Mouse (Mus musculus): ENCODE data around the gene Dock2. TPM values are rescaled to one million over a fixed set of nuclear protein-coding genes. Genes with fewer than 3 reads are reported as not detected.

The Dock2 gene
- polyA plus RNA-seq, 1 experiment from 2014 or later: 2.8 TPM

DNA sequence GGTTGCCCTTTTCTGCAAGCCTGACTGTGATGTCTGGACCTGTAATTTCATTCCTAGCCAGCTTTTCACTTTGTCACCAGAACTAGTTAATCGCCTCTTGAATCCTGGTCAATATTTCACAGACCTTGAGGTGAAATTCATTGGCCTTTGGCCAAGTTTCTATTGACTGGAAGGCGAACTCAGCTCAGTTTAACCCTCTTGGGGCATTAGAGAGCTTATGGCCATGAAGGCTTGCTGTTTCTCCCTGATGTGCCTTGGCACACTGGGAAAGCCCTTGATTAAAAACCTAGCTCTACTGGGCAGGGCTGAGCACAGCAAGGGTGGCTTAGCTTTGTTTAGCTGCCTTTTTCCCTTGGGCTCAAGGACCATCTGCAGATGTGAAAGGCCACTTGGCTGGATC lies 313.9 kb downstream of the Dock2 start:
- H3K4me2 ChIP-seq: no peak overlapping the region
- H3K4me1 ChIP-seq (replicated peaks): no peaks in the 10 kb centered on the region
- no peaks in the 10 kb centered on the region for H3K9me3 ChIP-seq (replicated peaks)
- WGBS (ENCODE audit: insufficient replicate concordance): 41% methylated on average over 2 of the region's 2 CpGs
- H3K4me3 ChIP-seq (replicated peaks): no peak overlapping the region
- no peaks in the 10 kb centered on the region for H3K27me3 ChIP-seq
- no peak for DNase-seq
- no peak overlapping the region for H3K27ac ChIP-seq
- H3K36me3 ChIP-seq: no peaks in the 10 kb centered on the region
- ATAC-seq (ENCODE audit: low read depth): no peak
- no peak overlapping the region for H3K9ac ChIP-seq

DNA sequence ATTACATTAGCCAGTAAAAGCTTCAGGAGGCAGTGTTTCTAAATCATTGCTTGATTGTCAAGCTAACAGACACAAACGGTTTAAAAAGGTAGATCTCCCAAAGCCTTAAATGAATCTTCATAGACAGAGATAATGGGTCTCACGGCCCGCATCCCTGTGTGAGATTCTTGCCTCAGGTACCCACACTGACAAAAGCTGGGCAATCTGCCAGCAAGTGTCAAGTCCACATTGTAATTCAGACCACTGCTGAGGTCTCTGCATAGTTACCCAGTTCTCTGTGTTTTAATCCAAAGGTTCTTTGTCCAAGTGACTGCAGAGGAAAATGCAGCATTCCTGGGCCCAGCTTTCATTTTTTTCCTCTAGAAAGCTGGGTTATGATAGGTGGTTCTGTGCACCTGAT lies 315.1 kb downstream of the Dock2 start:
- Histone ChIP-seq H3K4me2 (no peak overlapping the region), H3K9me3 (replicated peaks) (no peaks in the 10 kb centered on the region), H3K27me3 (no peaks in the 10 kb centered on the region), H3K4me3 (replicated peaks) (no peak overlapping the region), H3K27ac (no peak overlapping the region), H3K9ac (no peak overlapping the region), H3K36me3 (no peaks in the 10 kb centered on the region), H3K4me1 (replicated peaks) (no peaks in the 10 kb centered on the region)
- ATAC-seq (ENCODE audit: low read depth): no peak
- 74% methylated on average over 3 of the region's 3 CpGs for WGBS (ENCODE audit: insufficient replicate concordance)
- DNase-seq: no peak

DNA sequence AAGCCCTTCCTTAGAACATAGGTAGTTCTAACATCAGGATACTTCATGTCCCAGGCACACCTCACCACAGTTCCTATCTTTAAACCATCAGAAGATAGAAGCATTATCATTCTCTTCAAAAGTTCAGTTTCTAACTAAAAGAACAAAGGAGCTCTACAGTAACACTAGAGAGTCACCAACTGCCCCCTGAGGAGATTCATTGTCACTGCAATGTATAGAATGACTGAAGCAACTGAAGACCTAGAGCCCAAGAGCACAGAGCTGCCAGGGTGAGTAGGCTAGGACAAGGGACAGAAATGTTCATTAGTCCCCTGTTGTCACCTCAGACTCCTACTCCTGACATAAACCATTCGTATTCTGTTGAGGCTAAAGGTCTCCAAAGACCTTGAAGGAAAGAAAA lies 316.6 kb downstream of the Dock2 start:
- no peak overlapping the region for H3K27ac ChIP-seq
- H3K4me3 ChIP-seq (replicated peaks): no peak overlapping the region
- H3K4me2 ChIP-seq: no peak overlapping the region
- H3K36me3 ChIP-seq: no peaks in the 10 kb centered on the region
- no peaks in the 10 kb centered on the region for H3K9me3 ChIP-seq (replicated peaks)
- no peak overlapping the region for H3K9ac ChIP-seq
- no peaks in the 10 kb centered on the region for H3K27me3 ChIP-seq
- no peak for ATAC-seq (ENCODE audit: low read depth)
- 34% methylated on average over 1 of the region's 1 CpGs for WGBS (ENCODE audit: insufficient replicate concordance)
- H3K4me1 ChIP-seq (replicated peaks): no peaks in the 10 kb centered on the region
- DNase-seq: no peak

DNA sequence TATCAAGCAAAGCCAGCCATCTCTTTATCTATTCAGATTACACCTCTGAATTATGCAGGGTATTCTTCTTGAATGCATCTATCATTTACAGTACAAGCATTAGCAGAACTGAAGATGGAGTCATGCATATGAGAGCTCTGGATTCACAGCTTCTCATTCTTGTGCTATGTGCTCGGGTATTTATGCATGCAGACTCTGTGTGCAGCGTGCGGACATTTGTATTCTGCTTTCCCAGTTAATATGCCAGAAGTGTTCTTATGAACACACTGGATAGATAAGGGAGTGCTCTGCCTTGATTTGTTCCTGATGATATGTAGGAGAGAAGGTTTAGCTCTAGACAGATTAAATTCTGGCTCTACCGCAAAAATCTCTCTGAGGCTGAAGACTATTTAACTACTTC lies 333.7 kb downstream of the Dock2 start:
- Histone ChIP-seq H3K36me3 (no peaks in the 10 kb centered on the region), H3K27ac (no peak overlapping the region), H3K4me1 (replicated peaks) (no peaks in the 10 kb centered on the region), H3K9me3 (replicated peaks) (no peaks in the 10 kb centered on the region), H3K9ac (no peak overlapping the region), H3K4me2 (no peak overlapping the region), H3K4me3 (replicated peaks) (no peak overlapping the region), H3K27me3 (no peaks in the 10 kb centered on the region)
- 78% methylated on average over 4 of the region's 4 CpGs for WGBS (ENCODE audit: insufficient replicate concordance)
- DNase-seq (no peak), ATAC-seq (ENCODE audit: low read depth) (no peak)

DNA sequence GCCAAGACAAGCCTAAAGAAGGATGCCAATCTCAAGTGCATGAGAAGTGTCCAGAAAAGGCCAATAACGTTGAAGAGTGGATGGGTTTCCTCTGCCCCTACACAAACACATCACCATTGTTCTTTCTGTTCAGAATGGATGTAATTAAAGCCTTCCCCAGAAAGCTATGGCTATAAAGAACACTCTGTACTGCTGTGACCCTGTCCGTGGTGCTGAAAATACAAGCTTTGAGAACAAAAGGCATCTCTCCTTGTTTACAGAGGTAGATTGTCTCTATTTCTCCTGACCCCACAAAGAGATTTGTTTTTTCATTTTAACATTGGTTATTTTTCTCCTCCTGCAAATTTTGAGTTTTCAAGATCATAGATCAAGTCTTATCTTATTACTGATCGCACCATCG lies 335.8 kb downstream of the Dock2 start:
- Histone ChIP-seq H3K9ac (no peak overlapping the region), H3K27ac (no peak overlapping the region), H3K27me3 (no peaks in the 10 kb centered on the region), H3K9me3 (replicated peaks) (no peaks in the 10 kb centered on the region), H3K4me2 (no peak overlapping the region), H3K36me3 (no peaks in the 10 kb centered on the region), H3K4me1 (replicated peaks) (no peaks in the 10 kb centered on the region), H3K4me3 (replicated peaks) (no peak overlapping the region)
- no peak for ATAC-seq (ENCODE audit: low read depth)
- WGBS (ENCODE audit: insufficient replicate concordance): 39% methylated on average over 4 of the region's 4 CpGs
- DNase-seq: no peak

DNA sequence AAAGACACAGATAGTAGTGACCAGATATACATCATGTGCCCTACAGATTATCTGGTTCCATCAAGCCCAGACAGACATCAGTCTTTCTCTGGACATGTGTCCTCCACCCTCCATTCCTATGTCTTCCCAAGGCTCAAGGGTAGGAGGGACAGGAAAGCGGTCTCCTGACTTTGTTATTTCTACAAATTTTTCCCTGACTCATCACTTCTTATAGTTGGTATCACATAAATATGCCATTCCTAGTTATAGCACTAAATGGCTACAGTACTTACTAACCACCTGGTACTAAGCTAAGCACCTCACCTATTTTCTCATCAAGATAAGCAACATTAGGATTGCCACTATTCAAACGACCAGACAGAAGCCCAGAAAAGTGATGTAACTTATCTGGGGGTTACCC lies 345.3 kb downstream of the Dock2 start:
- no peak overlapping the region for H3K4me2 ChIP-seq
- H3K27me3 ChIP-seq: no peaks in the 10 kb centered on the region
- 42% methylated on average over 2 of the region's 2 CpGs for WGBS (ENCODE audit: insufficient replicate concordance)
- no peak for ATAC-seq (ENCODE audit: low read depth)
- DNase-seq: no peak
- H3K4me3 ChIP-seq (replicated peaks): no peak overlapping the region
- no peak overlapping the region for H3K27ac ChIP-seq
- no peaks in the 10 kb centered on the region for H3K36me3 ChIP-seq
- H3K4me1 ChIP-seq (replicated peaks): no peaks in the 10 kb centered on the region
- H3K9ac ChIP-seq: no peak overlapping the region
- H3K9me3 ChIP-seq (replicated peaks): no peaks in the 10 kb centered on the region

DNA sequence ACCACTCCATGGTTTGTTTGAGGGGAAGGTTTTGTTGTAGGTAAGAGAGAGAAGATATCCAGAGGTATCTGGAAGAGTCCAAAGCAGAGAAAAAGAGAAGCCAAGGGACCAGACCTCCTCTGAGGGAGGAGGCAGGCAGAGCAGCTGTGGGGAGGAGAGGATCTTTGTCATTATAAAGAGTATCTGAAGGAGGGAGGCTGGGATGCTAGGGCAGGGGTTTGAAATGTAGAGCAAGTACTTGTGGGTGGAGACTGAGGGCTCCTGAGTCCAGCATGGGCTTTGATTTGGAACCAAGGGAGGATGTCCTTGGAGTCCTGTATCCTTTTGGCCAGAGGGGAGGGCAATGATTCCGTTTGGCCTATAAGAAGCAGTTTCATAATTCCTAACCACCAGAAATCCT lies 346.2 kb downstream of the Dock2 start:
- no peaks in the 10 kb centered on the region for H3K36me3 ChIP-seq
- no peak overlapping the region for H3K4me3 ChIP-seq (replicated peaks)
- H3K4me2 ChIP-seq: no peak overlapping the region
- H3K9ac ChIP-seq: no peak overlapping the region
- DNase-seq (no peak), ATAC-seq (ENCODE audit: low read depth) (no peak)
- no peaks in the 10 kb centered on the region for H3K4me1 ChIP-seq (replicated peaks)
- no peaks in the 10 kb centered on the region for H3K9me3 ChIP-seq (replicated peaks)
- WGBS (ENCODE audit: insufficient replicate concordance): 70% methylated on average over 1 of the region's 1 CpGs
- no peak overlapping the region for H3K27ac ChIP-seq
- no peaks in the 10 kb centered on the region for H3K27me3 ChIP-seq

DNA sequence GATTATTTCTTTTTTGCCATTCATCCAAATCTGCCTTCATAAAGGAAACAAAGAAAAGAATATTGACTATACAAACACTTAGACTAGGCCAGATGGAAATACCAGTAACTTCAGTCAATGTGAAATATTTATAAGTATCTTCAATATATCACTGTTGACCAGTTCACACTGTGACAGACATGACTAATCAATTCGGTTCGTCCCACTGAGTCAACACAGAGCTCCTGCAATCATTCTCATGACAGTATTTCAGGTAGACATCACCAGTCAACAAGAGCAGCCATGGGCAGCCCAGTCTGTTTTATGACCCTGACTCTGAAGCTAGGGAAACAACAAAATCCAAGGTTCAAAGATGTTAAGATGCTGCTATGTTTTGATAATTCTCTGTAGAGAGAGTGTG lies 351.7 kb downstream of the Dock2 start:
- WGBS (ENCODE audit: insufficient replicate concordance): 66% methylated on average over 2 of the region's 2 CpGs

DNA sequence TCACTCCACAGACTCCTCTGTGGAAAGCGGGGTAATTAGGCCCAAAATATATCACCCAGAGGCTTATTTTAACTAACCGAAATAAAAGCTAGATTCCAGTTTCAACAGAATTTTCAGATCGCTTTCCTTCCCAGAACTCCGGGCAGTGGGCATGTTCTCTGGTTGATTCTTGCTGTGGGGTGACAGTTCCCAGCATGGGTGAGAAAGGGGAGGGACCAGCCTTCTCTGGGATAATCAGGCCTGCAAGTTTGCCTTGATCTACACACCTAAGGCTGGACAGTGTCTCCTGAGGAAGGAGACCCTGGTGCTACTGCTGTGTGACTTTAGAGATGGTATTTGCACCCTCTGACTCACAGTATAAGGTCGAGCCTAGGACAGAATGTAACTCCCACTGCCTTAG lies 352.3 kb downstream of the Dock2 start:
- 58% methylated on average over 5 of the region's 5 CpGs for WGBS (ENCODE audit: insufficient replicate concordance)

More for the DNA sequence above, 351.7 kb downstream of the Dock2 start:
- no peaks in the 10 kb centered on the region for H3K27me3 ChIP-seq
- H3K4me3 ChIP-seq (replicated peaks): no peak overlapping the region
- no peaks in the 10 kb centered on the region for H3K36me3 ChIP-seq
- no peak overlapping the region for H3K27ac ChIP-seq
- DNase-seq (no peak), ATAC-seq (ENCODE audit: low read depth) (no peak)
- no peak overlapping the region for H3K4me2 ChIP-seq
- no peak overlapping the region for H3K9ac ChIP-seq
- H3K4me1 ChIP-seq (replicated peaks): no peaks in the 10 kb centered on the region
- no peaks in the 10 kb centered on the region for H3K9me3 ChIP-seq (replicated peaks)

DNA sequence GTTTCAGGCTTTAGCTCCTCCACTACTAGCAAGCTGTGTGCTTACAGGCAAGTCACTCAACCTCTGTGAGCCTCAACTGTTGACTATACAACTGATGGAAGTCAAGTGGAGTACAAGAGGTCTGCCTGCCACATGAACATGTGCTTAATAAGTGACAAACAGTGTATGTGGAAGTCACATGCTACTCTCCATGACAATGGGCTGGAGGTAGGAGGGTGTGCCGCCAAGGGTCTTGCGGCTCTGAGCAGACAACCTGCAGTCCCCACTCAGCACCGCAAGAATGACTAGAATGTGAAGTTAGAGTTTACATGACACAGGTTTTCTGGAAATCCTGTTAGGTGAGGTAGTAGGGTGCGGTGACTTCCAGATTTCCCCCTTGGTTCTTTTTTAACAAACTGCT lies 352.8 kb downstream of the Dock2 start:
- H3K4me2 ChIP-seq: no peak overlapping the region
- H3K27me3 ChIP-seq: no peaks in the 10 kb centered on the region
- no peak overlapping the region for H3K27ac ChIP-seq
- 73% methylated on average over 4 of the region's 4 CpGs for WGBS (ENCODE audit: insufficient replicate concordance)
- H3K36me3 ChIP-seq: no peaks in the 10 kb centered on the region
- DNase-seq (no peak), ATAC-seq (ENCODE audit: low read depth) (no peak)
- H3K4me3 ChIP-seq (replicated peaks): no peak overlapping the region
- no peaks in the 10 kb centered on the region for H3K9me3 ChIP-seq (replicated peaks)
- no peaks in the 10 kb centered on the region for H3K4me1 ChIP-seq (replicated peaks)
- no peak overlapping the region for H3K9ac ChIP-seq

More for the DNA sequence above, 352.3 kb downstream of the Dock2 start:
- no peak for DNase-seq
- H3K36me3 ChIP-seq: no peaks in the 10 kb centered on the region
- no peak overlapping the region for H3K4me2 ChIP-seq
- H3K27me3 ChIP-seq: no peaks in the 10 kb centered on the region
- H3K9me3 ChIP-seq (replicated peaks): no peaks in the 10 kb centered on the region
- no peaks in the 10 kb centered on the region for H3K4me1 ChIP-seq (replicated peaks)
- no peak overlapping the region for H3K27ac ChIP-seq
- no peak overlapping the region for H3K9ac ChIP-seq
- ATAC-seq (ENCODE audit: low read depth): no peak
- no peak overlapping the region for H3K4me3 ChIP-seq (replicated peaks)

DNA sequence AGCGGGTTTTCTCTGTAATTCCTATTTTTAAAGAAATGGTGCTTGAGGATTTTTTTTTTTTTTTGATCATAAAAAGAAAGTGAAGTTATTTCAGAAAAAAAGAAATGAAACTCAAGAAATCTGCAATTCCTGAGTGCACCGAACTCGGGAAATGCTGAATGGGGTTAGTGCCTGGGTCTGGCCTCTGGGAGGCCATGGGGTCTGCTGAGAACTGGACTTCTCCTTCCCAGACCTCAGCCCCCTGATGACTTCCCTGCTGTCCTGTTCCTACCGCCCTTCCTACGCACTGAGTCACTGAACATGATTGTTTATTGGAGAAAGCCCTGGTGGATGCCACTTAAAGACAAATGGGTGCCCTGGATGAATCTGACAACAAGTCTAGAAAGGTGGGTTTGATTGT lies 356.5 kb downstream of the Dock2 start:
- H3K27me3 ChIP-seq: no peaks in the 10 kb centered on the region
- H3K36me3 ChIP-seq: no peaks in the 10 kb centered on the region
- no peak overlapping the region for H3K9ac ChIP-seq
- no peak for ATAC-seq (ENCODE audit: low read depth)
- WGBS (ENCODE audit: insufficient replicate concordance): 72% methylated on average over 5 of the region's 5 CpGs
- no peak overlapping the region for H3K4me3 ChIP-seq (replicated peaks)
- no peak for DNase-seq
- no peaks in the 10 kb centered on the region for H3K4me1 ChIP-seq (replicated peaks)
- H3K27ac ChIP-seq: no peak overlapping the region
- H3K4me2 ChIP-seq: no peak overlapping the region
- H3K9me3 ChIP-seq (replicated peaks): no peaks in the 10 kb centered on the region

DNA sequence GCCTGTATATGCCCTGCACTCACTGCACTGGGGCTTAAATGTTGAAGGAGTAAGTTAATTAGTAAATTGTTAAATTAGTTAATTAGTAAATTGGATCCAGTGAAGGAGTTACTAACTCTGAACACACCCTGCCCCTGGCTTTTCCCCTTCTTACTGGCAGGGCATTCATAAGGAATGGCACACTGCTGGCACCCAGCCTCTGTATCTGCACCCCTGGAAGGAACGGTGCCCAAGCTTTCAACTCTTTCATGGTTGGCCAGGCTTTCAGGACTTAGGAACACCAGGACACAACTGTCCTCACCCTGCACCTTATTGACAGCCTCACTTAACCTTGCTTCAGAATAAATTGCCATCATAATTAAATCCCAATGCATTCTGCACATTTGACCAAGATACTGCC lies 359.1 kb downstream of the Dock2 start:
- 70% methylated on average over 1 of the region's 1 CpGs for WGBS (ENCODE audit: insufficient replicate concordance)
- Histone ChIP-seq H3K9me3 (replicated peaks) (no peaks in the 10 kb centered on the region), H3K4me1 (replicated peaks) (no peaks in the 10 kb centered on the region), H3K4me2 (no peak overlapping the region), H3K9ac (no peak overlapping the region), H3K36me3 (no peaks in the 10 kb centered on the region), H3K27ac (no peak overlapping the region), H3K27me3 (no peaks in the 10 kb centered on the region), H3K4me3 (replicated peaks) (no peak overlapping the region)
- ATAC-seq (ENCODE audit: low read depth) (no peak), DNase-seq (no peak)

DNA sequence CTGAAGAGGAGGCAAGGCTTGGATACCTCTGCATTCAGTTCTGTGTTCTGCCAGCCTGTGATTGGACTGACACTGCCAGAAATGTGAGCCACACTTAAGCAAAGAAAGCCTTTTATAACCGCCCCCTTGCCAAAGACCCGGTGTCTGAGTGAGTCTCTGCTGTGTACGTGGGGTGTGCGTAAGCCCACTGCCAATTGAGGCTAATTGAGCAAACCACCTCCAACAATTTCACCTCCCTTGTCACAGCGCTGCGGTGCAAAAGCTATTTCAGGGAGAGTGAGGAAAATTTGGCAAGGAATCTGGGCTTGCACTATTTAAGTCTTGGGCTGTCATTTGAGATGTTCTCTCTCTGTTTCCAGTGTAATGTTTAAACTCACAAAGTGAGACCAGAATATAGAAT lies 362.6 kb downstream of the Dock2 start:
- H3K4me3 ChIP-seq (replicated peaks): no peak overlapping the region
- DNase-seq (no peak), ATAC-seq (ENCODE audit: low read depth) (no peak)
- no peaks in the 10 kb centered on the region for H3K27me3 ChIP-seq
- H3K4me1 ChIP-seq (replicated peaks): no peaks in the 10 kb centered on the region
- no peak overlapping the region for H3K27ac ChIP-seq
- H3K9me3 ChIP-seq (replicated peaks): no peaks in the 10 kb centered on the region
- H3K36me3 ChIP-seq: no peaks in the 10 kb centered on the region
- no peak overlapping the region for H3K4me2 ChIP-seq
- no peak overlapping the region for H3K9ac ChIP-seq
- 72% methylated on average over 6 of the region's 6 CpGs for WGBS (ENCODE audit: insufficient replicate concordance)

Data from liver, embryonic 13.5 days (tissue).